Mouse (Mus musculus) liver, embryonic 14.5 days (tissue): Measurements from ENCODE around the gene Nt5c.
A peak's percentile ranks its signal among the peaks of the same experiment; 100 is the strongest.

Experiments
- CTCF ChIP-seq: IDR thresholded peaks from 2 replicates; pipeline ENCODE4 v1.5.1; 2016; ENCODE audit warnings: antibody characterized with exemption, low read depth, control low read depth
- EP300 ChIP-seq: IDR thresholded peaks from 2 replicates; pipeline ENCODE4 v1.6.1; 2016; ENCODE audit warnings: antibody characterized with exemption, low read depth

GRCm38 (mm10) chr11:115514238-115514663 is 22.6 kb upstream of the Nt5c start, which contains the start of gene Jpt1:
- TF ChIP-seq CTCF, result no peak
- TF ChIP-seq EP300, result peak; percentile 53; the same call in 1 of the 2 replicates
